In the genomic region with DNA sequence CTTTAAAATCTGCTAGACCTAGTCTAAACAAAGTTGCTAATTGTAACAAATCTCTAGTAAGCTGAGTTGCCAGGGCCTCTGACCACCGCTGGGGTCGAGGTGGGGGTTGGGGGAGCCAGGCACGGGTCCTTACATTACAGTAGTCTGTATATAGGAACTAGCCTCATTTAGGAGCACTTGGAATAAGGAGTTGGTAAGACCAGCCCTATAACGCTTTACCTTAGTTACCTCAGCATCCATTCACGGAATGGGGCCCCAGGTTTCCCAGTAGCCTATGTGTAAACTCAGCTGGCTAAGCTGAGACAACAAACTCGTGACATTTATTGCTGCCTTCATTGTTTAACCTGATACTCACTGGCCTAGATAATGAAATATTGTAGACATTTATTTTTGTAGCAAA, we compare ENCODE assay signal across 8 mouse cellular contexts. TPM values are rescaled to one million over a fixed set of nuclear protein-coding genes. Genes with fewer than 3 reads are reported as not detected.
DNase-seq lines count a peak whose midpoint lies in the region; ATAC-seq and TF ChIP-seq lines count a peak whose summit lies in the region.

No protein-coding gene starts in this region.

- WGBS in heart, embryonic 16.5 days = 34% methylated on average over 6 of the region's 6 CpGs
- 20% methylated on average over 6 of the region's 6 CpGs for WGBS in hindbrain, postnatal 0 days
- WGBS in midbrain, embryonic 15.5 days = 19% methylated on average over 6 of the region's 6 CpGs

- peak overlapping the region; percentile 79 for H3K9ac ChIP-seq in heart, embryonic 16.5 days (ENCODE audit: low read length)
- H3K9ac ChIP-seq in hindbrain, postnatal 0 days (replicated peaks; ENCODE audit: low read length) = peak overlapping the region; percentile 98
- peak overlapping the region; percentile 89 for H3K9ac ChIP-seq in midbrain, embryonic 15.5 days

- TF ChIP-seq CTCF in brain, embryonic 14.5 days (IDR thresholded peaks at IDR 0.05; ENCODE audit: borderline replicate concordance, extremely low read depth, insufficient read depth, insufficient read length) = no peak
- no peak for TF ChIP-seq CTCF in hindbrain, postnatal 0 days (IDR thresholded peaks at IDR 0.05; ENCODE audit: low read depth)

- H3K36me3 ChIP-seq in heart, embryonic 16.5 days (ENCODE audit: control insufficient read depth, insufficient read depth) = no peaks in the 10 kb centered on the region
- H3K36me3 ChIP-seq in hindbrain, postnatal 0 days (ENCODE audit: insufficient read depth, low read length) = no peaks in the 10 kb centered on the region
- no peaks in the 10 kb centered on the region for H3K36me3 ChIP-seq in midbrain, embryonic 15.5 days (replicated peaks)

- no peak for TF ChIP-seq POLR2A in brain, embryonic 14.5 days (IDR thresholded peaks at IDR 0.05; ENCODE audit: borderline replicate concordance, extremely low read depth, insufficient read depth, insufficient read length, poor library complexity, severe bottlenecking)

- peak overlapping the region; percentile 93 for H3K27ac ChIP-seq in heart, embryonic 16.5 days (ENCODE audit: low read length)
- peak overlapping the region; percentile 92 for H3K27ac ChIP-seq in hindbrain, postnatal 0 days
- peak overlapping the region; percentile 98 for H3K27ac ChIP-seq in midbrain, embryonic 15.5 days

- no peak for ATAC-seq in heart, embryonic 16.5 days (replicated peaks; ENCODE audit: extremely low read depth, insufficient read depth, low FRiP score)
- ATAC-seq in hindbrain, postnatal 0 days = no peak
- no peak for ATAC-seq in midbrain, embryonic 15.5 days (replicated peaks)

- no peaks in the 10 kb centered on the region for H3K9me3 ChIP-seq in heart, embryonic 16.5 days (replicated peaks; ENCODE audit: control insufficient read depth, low read length)
- no peaks in the 10 kb centered on the region for H3K9me3 ChIP-seq in hindbrain, postnatal 0 days (ENCODE audit: low read length)
- H3K9me3 ChIP-seq in midbrain, embryonic 15.5 days = no peaks in the 10 kb centered on the region

- H3K4me1 ChIP-seq in heart, embryonic 16.5 days (ENCODE audit: control insufficient read depth, insufficient read depth, low read length) = peaks cover 26% of the 10 kb centered on the region
- 0 out of 2 replicates have a peak, but pooled peaks cover 4% of the 10 kb centered on the region for H3K4me1 ChIP-seq in hindbrain, postnatal 0 days (ENCODE audit: insufficient read depth, low read length)
- peaks cover 48% of the 10 kb centered on the region for H3K4me1 ChIP-seq in midbrain, embryonic 15.5 days

- no peak overlapping the region for H3K4me3 ChIP-seq in heart, embryonic 16.5 days (ENCODE audit: low read length)
- peak overlapping the region; percentile 84 for H3K4me3 ChIP-seq in hindbrain, postnatal 0 days (ENCODE audit: low read length)
- peak overlapping the region; percentile 91 for H3K4me3 ChIP-seq in midbrain, embryonic 15.5 days

- H3K27me3 ChIP-seq in heart, embryonic 16.5 days (ENCODE audit: control insufficient read depth, insufficient read depth, low read length) = no peaks in the 10 kb centered on the region
- H3K27me3 ChIP-seq in hindbrain, postnatal 0 days (ENCODE audit: insufficient read depth, low read length) = no peaks in the 10 kb centered on the region
- no peaks in the 10 kb centered on the region for H3K27me3 ChIP-seq in midbrain, embryonic 15.5 days (replicated peaks)

- DNase-seq in heart, adult 11 months = no peak
- peak; percentile 36 for DNase-seq in brain, embryonic 14.5 days (ENCODE audit: low read depth)
- DNase-seq in hindbrain, postnatal 0 days (ENCODE audit: low spot score) = no peak
- no peak for DNase-seq in urinary bladder, postnatal 25 days (ENCODE audit: low spot score)
- no peak for DNase-seq in embryo, embryonic 10 days (ENCODE audit: low spot score)
- DNase-seq in embryo, embryonic 9.5 days (ENCODE audit: extremely low spot score) = no peak

- H3K4me2 ChIP-seq in heart, embryonic 16.5 days (ENCODE audit: low read depth, low read length) = peak overlapping the region; percentile 72
- H3K4me2 ChIP-seq in hindbrain, postnatal 0 days (ENCODE audit: low read depth, low read length) = peak overlapping the region; percentile 60
- H3K4me2 ChIP-seq in midbrain, embryonic 15.5 days = peak overlapping the region; percentile 64

RNA-seq across cellular contexts. Expression of a gene that starts 3.3 kb away (rescaled TPM):
- polyA plus RNA-seq in heart, embryonic 16.5 days (2015; fragmentation: Nextera tagmentation; extraction: Ambion mirVana) = 8.2 and 10.2 TPM in 2 replicates
- polyA plus RNA-seq in brain, embryonic 14.5 days (2012; rRNA removed) = 30.9 and 32.2 TPM in 2 replicates
- total RNA-seq in hindbrain, postnatal 0 days (2014; rRNA removed) = 49.3 and 56.1 TPM in 2 replicates
- polyA plus RNA-seq in hindbrain, postnatal 0 days (2015; fragmentation: Nextera tagmentation; extraction: Ambion mirVana) = 38.0 and 40.8 TPM in 2 replicates
- polyA plus RNA-seq in midbrain, embryonic 15.5 days (2015; fragmentation: Nextera tagmentation; extraction: Ambion mirVana) = 37.5 and 38.6 TPM in 2 replicates
